Mouse (Mus musculus): ENCODE results near the gene Psma5. TPM values are rescaled to one million over a fixed set of nuclear protein-coding genes. Genes with fewer than 3 reads are reported as not detected.
"Not testable (repeated sequence)": the region's sequence is repeated elsewhere in the genome, so short reads cannot be mapped to it uniquely, and the experiment has no call there.

Gene Psma5
- polyA plus RNA-seq, 1 experiment from 2014 or later, result 243 TPM

DNA sequence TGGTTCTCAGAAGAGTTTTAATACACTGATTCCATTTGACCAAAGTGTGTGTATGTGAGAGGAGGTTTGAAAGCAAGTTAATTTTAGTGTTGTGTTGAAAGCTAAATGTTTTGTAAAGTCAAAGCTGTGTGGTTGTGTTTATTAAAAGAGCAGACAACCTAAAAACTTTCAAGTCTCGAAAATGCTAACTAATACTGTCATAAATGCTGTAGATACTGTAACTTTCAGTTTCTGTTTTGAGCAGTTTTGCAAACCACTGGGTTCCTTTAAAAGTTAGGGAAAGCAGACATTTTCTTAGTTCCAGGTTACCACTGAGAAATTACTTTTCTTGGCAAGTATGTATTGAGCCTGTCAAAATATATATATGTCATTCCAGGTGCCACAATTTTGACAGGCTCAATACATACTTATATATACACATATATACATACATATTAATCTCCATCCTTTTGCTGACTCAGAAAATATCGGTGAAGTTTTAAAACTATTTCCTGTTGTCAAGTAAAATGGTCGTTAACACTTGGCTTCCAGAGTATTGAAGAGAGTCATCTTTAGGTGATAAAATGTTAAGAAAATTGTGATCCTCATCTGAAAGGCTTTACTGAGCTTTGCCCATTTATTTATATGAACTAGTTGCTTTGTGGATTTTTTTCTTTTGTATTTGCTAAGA, 1.2 kb downstream of the Psma5 start:
- Histone ChIP-seq H3K4me2 (ENCODE audit: low read depth, low read length) (peak overlapping the region; percentile 49), H3K36me3 (ENCODE audit: control insufficient read depth, insufficient read depth, low read length) (peaks cover 4% of the 10 kb centered on the region), H3K27ac (ENCODE audit: low read depth, low read length) (no peak overlapping the region), H3K9me3 (ENCODE audit: control insufficient read depth, low read length) (no peaks in the 10 kb centered on the region), H3K27me3 (ENCODE audit: control insufficient read depth, insufficient read depth, low read length) (no peaks in the 10 kb centered on the region), H3K4me3 (ENCODE audit: low read depth, low read length) (peak overlapping the region; percentile 63), H3K9ac (replicated peaks; ENCODE audit: low read depth, low read length) (peak overlapping the region; percentile 69), H3K4me1 (ENCODE audit: control insufficient read depth, insufficient read depth, low read length) (peaks cover 15% of the 10 kb centered on the region)
- ATAC-seq (ENCODE audit: low read depth), result no peak
- 79% methylated on average over 3 of the region's 3 CpGs for whole genome bisulfite sequencing

DNA sequence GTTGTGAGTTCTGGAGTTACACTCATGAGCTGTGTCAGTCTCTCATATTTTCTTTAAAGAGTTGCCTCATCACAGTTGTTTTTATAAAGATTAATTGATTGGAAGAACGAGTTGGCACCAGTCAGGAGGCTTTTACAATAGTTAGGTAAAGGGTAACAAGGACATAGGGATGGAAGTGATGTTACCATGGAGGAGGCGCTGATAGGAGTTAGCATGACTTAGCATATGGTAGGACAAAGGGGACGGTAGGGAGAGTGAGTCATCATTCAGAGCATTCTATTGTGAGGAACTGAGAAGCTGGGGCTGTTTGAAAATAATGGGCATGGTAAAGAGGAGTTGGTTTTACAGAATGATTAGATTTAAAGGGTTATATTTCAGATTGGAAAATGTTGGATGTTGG, 2.6 kb downstream of the Psma5 start:
- no peak for ATAC-seq (ENCODE audit: low read depth)
- H3K36me3 ChIP-seq (ENCODE audit: control insufficient read depth, insufficient read depth, low read length), result peaks cover 8% of the 10 kb centered on the region

GRCm38 (mm10) chr3:108279495-108279894, 22.8 kb downstream of the Psma5 start:
- not testable (repeated sequence) for H3K4me1 ChIP-seq (ENCODE audit: control insufficient read depth, insufficient read depth, low read length); H3K9me3 ChIP-seq (ENCODE audit: control insufficient read depth, low read length); H3K27me3 ChIP-seq (ENCODE audit: control insufficient read depth, insufficient read depth, low read length); H3K9ac ChIP-seq (replicated peaks; ENCODE audit: low read depth, low read length); H3K4me2 ChIP-seq (ENCODE audit: low read depth, low read length); H3K27ac ChIP-seq (ENCODE audit: low read depth, low read length); ATAC-seq (ENCODE audit: low read depth); H3K4me3 ChIP-seq (ENCODE audit: low read depth, low read length)
- H3K36me3 ChIP-seq (ENCODE audit: control insufficient read depth, insufficient read depth, low read length), result peaks cover 19% of the 10 kb centered on the region
- WGBS, result 83% methylated on average over 5 of the region's 5 CpGs

More for the DNA sequence above, 2.6 kb downstream of the Psma5 start:
- Histone ChIP-seq H3K9me3 (ENCODE audit: control insufficient read depth, low read length) (no peaks in the 10 kb centered on the region), H3K4me3 (ENCODE audit: low read depth, low read length) (no peak overlapping the region), H3K4me1 (ENCODE audit: control insufficient read depth, insufficient read depth, low read length) (peaks cover 15% of the 10 kb centered on the region), H3K9ac (replicated peaks; ENCODE audit: low read depth, low read length) (no peak overlapping the region), H3K27ac (ENCODE audit: low read depth, low read length) (no peak overlapping the region), H3K4me2 (ENCODE audit: low read depth, low read length) (no peak overlapping the region), H3K27me3 (ENCODE audit: control insufficient read depth, insufficient read depth, low read length) (no peaks in the 10 kb centered on the region)
- 46% methylated on average over 3 of the region's 3 CpGs for WGBS

- ATAC-seq (ENCODE audit: low read depth), result no peak
- 0 out of 2 replicates have a peak overlapping the region, but pooled peaks have one; percentile 32 for H3K9ac ChIP-seq (replicated peaks; ENCODE audit: low read depth, low read length)
- peaks cover 2% of the 10 kb centered on the region; the same call in 1 of the 2 replicates for H3K36me3 ChIP-seq (ENCODE audit: control insufficient read depth, insufficient read depth, low read length)
- H3K27me3 ChIP-seq (ENCODE audit: control insufficient read depth, insufficient read depth, low read length), result no peaks in the 10 kb centered on the region
- H3K4me2 ChIP-seq (ENCODE audit: low read depth, low read length), result peak overlapping the region; percentile 44
- no peak overlapping the region for H3K4me3 ChIP-seq (ENCODE audit: low read depth, low read length)
- no peaks in the 10 kb centered on the region for H3K9me3 ChIP-seq (ENCODE audit: control insufficient read depth, low read length)
- H3K27ac ChIP-seq (ENCODE audit: low read depth, low read length), result peak overlapping the region; percentile 79
- H3K4me1 ChIP-seq (ENCODE audit: control insufficient read depth, insufficient read depth, low read length), result peaks cover 37% of the 10 kb centered on the region; the same call in 1 of the 2 replicates
- WGBS, result 26% methylated on average over 12 of the region's 12 CpGs
Observed at GRCm38 (mm10) chr3:108282401-108283240, 25.9 kb downstream of the Psma5 start.

- Histone ChIP-seq H3K27ac (ENCODE audit: low read depth, low read length) (peak overlapping the region; percentile 79), H3K27me3 (ENCODE audit: control insufficient read depth, insufficient read depth, low read length) (no peaks in the 10 kb centered on the region), H3K4me2 (ENCODE audit: low read depth, low read length) (peak overlapping the region; percentile 44), H3K36me3 (ENCODE audit: control insufficient read depth, insufficient read depth, low read length) (peaks cover 2% of the 10 kb centered on the region; the same call in 1 of the 2 replicates), H3K4me1 (ENCODE audit: control insufficient read depth, insufficient read depth, low read length) (peaks cover 43% of the 10 kb centered on the region), H3K9me3 (ENCODE audit: control insufficient read depth, low read length) (no peaks in the 10 kb centered on the region), H3K9ac (replicated peaks; ENCODE audit: low read depth, low read length) (peak overlapping the region; percentile 99), H3K4me3 (ENCODE audit: low read depth, low read length) (peak overlapping the region; percentile 99)
- WGBS, result 9% methylated on average over 6 of the region's 6 CpGs
- no peak for ATAC-seq (ENCODE audit: low read depth)
Observed at GRCm38 (mm10) chr3:108283241-108283561, 26.5 kb downstream of the Psma5 start.

- peak; percentile 99 for ATAC-seq (ENCODE audit: low read depth)
- Histone ChIP-seq H3K36me3 (ENCODE audit: control insufficient read depth, insufficient read depth, low read length) (no peaks in the 10 kb centered on the region), H3K27ac (ENCODE audit: low read depth, low read length) (peak within 1 kb of the TSS; percentile 79), H3K27me3 (ENCODE audit: control insufficient read depth, insufficient read depth, low read length) (no peaks in the 10 kb centered on the region), H3K9ac (replicated peaks; ENCODE audit: low read depth, low read length) (peak within 1 kb of the TSS; percentile 99), H3K4me3 (ENCODE audit: low read depth, low read length) (peak within 1 kb of the TSS; percentile 99), H3K9me3 (ENCODE audit: control insufficient read depth, low read length) (no peaks in the 10 kb centered on the region), H3K4me1 (ENCODE audit: control insufficient read depth, insufficient read depth, low read length) (peaks cover 51% of the 10 kb centered on the region), H3K4me2 (ENCODE audit: low read depth, low read length) (peak within 1 kb of the TSS; percentile 70)
- WGBS, result under 1% methylated on average over 76 of the region's 109 CpGs
Observed at GRCm38 (mm10) chr3:108283781-108284601, 27.3 kb downstream of the Psma5 start, which contains the start of gene Sort1. TSS of gene Sort1 (plus strand) at chr3:108284082.

DNA sequence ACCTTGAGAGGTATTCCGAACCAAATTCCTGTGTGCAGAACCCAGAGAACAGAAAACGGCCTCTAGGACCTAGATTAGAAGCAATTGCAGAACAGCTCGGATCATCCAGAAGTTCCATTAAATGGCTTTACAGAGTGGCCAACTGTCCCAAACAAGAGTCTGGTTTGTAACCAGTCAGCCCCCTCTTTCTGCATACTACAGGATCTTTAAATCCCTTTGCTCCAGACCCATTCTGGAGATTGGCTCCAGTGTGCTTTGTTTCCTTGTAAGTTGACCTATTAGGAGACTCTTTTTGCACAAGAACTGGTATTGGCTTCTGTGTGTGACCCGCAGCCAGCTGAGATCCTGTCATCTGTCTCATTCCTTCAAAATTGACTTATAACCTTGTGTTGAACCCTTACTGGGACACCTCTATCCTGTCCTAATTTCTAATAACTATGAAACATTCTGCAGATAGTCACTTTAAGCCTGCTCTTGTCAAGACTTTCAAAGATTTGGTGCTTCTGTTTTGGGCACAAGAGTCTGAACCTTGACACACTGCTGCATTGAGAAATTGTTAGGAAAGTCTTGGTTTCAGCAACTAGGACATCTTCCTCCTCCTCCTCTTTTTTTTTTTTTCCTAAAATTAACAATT, 28.5 kb downstream of the Psma5 start:
- H3K4me2 ChIP-seq (ENCODE audit: low read depth, low read length), result peak overlapping the region; percentile 70
- H3K9ac ChIP-seq (replicated peaks; ENCODE audit: low read depth, low read length), result peak overlapping the region; percentile 99; the same call in 1 of the 2 replicates
- no peak overlapping the region for H3K27ac ChIP-seq (ENCODE audit: low read depth, low read length)
- no peaks in the 10 kb centered on the region for H3K27me3 ChIP-seq (ENCODE audit: control insufficient read depth, insufficient read depth, low read length)
- 55% methylated on average over 4 of the region's 4 CpGs for WGBS
- no peak for ATAC-seq (ENCODE audit: low read depth)
- no peaks in the 10 kb centered on the region for H3K9me3 ChIP-seq (ENCODE audit: control insufficient read depth, low read length)
- peaks cover 53% of the 10 kb centered on the region for H3K4me1 ChIP-seq (ENCODE audit: control insufficient read depth, insufficient read depth, low read length)
- H3K36me3 ChIP-seq (ENCODE audit: control insufficient read depth, insufficient read depth, low read length), result no peaks in the 10 kb centered on the region
- peak overlapping the region; percentile 99 for H3K4me3 ChIP-seq (ENCODE audit: low read depth, low read length)

DNA sequence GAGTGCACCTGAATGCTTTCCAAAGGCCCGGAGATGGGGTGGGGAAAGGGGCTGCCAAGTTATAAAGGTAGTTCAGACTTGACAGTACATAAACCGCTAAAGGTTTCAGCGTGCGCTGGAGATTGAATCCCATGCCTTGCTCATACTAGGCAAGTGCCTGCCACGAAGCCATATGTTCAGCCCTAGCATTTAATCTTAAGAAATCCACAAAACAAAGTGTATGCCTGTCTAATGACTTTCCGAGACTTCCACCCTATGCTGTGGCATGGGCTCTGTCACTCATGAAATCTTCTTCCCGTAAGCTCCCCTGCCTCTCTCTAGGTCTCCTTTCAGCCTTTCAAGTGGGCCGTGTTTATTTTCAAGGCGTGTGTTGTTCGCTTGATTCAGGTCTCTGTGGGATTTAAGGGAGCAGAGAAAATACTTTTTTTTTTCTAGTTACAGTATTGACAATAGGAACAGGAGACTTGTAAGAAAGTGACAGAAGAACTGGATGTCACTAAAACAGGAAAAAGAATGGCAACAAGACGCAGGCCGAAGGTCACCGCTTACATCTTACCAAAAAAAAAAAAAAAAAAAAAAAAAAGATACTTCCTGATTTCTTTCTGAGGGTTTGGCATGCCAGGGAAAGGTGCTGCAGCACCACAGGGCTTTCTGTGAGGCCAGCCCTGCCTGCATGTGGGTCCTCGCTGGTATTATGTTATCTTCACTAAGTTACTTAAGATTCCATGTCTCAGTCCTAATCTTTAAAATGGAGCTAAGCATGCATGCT, 30.1 kb downstream of the Psma5 start:
- H3K4me3 ChIP-seq (ENCODE audit: low read depth, low read length), result no peak overlapping the region

More for the DNA sequence above, 30.1 kb downstream of the Psma5 start:
- 61% methylated on average over 14 of the region's 14 CpGs for WGBS
- Histone ChIP-seq H3K4me2 (ENCODE audit: low read depth, low read length) (no peak overlapping the region), H3K9ac (replicated peaks; ENCODE audit: low read depth, low read length) (no peak overlapping the region), H3K9me3 (ENCODE audit: control insufficient read depth, low read length) (no peaks in the 10 kb centered on the region), H3K4me1 (ENCODE audit: control insufficient read depth, insufficient read depth, low read length) (peaks cover 56% of the 10 kb centered on the region), H3K27ac (ENCODE audit: low read depth, low read length) (no peak overlapping the region), H3K36me3 (ENCODE audit: control insufficient read depth, insufficient read depth, low read length) (no peaks in the 10 kb centered on the region), H3K27me3 (ENCODE audit: control insufficient read depth, insufficient read depth, low read length) (no peaks in the 10 kb centered on the region)
- no peak for ATAC-seq (ENCODE audit: low read depth)

Data from neural tube, embryonic 14.5 days (tissue).